Mouse (Mus musculus) liver, embryonic 12.5 days (tissue): Measurements from ENCODE around the gene Syp. TPM values are rescaled to one million over a fixed set of nuclear protein-coding genes. Genes with fewer than 3 reads are reported as not detected.

Source experiments
- ATAC-seq: fragments of 200-750 bp; cut with Nextera tagmentation; 2 replicates; pipeline ENCODE4 v1.8.0; 2017; ENCODE audit warnings: moderate number of reproducible peaks, mild to moderate bottlenecking, moderate library complexity
- H3K27ac ChIP-seq: fragments of 300-500 bp; sonication (generic); 2 replicates; pipeline ENCODE4 v1.5.1; 2016; ENCODE audit warnings: mild to moderate bottlenecking
- H3K27me3 ChIP-seq: fragments of 300-500 bp; sonication (generic); replicated peaks from 2 replicates; pipeline ENCODE4 v1.6.1; 2016; ENCODE audit warnings: mild to moderate bottlenecking, moderate library complexity
- H3K36me3 ChIP-seq: fragments of 300-500 bp; sonication (generic); 2 replicates; pipeline ENCODE4 v1.6.1; 2016; ENCODE audit warnings: mild to moderate bottlenecking, moderate library complexity
- H3K4me1 ChIP-seq: fragments of 300-500 bp; sonication (generic); 2 replicates; pipeline ENCODE4 v1.6.1; 2016
- H3K4me2 ChIP-seq: fragments of 300-500 bp; sonication (generic); 2 replicates; pipeline ENCODE4 v1.6.1; 2016; ENCODE audit warnings: mild to moderate bottlenecking, moderate library complexity
- H3K4me3 ChIP-seq: fragments of 300-500 bp; sonication (generic); 2 replicates; pipeline ENCODE4 v1.5.1; 2016; ENCODE audit warnings: mild to moderate bottlenecking, moderate library complexity
- H3K9ac ChIP-seq: fragments of 300-500 bp; sonication (generic); 2 replicates; pipeline ENCODE4 v1.6.1; 2016; ENCODE audit warnings: mild to moderate bottlenecking, moderate library complexity
- H3K9me3 ChIP-seq: fragments of 300-500 bp; sonication (generic); replicated peaks from 2 replicates; pipeline ENCODE4 v1.6.1; 2016; ENCODE audit warnings: mild to moderate bottlenecking, moderate library complexity
- WGBS: fragments of 180-500 bp; shearing (Covaris S2); methylation state at CpG from one replicate; pipeline ENCODE4 v1.1.7; 2016; ENCODE audit not compliant: insufficient replicate concordance; 5-methylcytosine and 5-hydroxymethylcytosine counted together
- polyA plus RNA-seq: library from polyadenylated mRNA; unstranded; fragments of >200 nt; fragmentation: Nextera tagmentation; extraction: Ambion mirVana; gene quantifications from 2 replicates; pipeline ENCODE4 v1.2.1, GENCODE M21; 2016

The Syp gene
- polyA plus RNA-seq, 1 experiment from 2014 or later = 0.76 TPM

- no peak for ATAC-seq
- WGBS = 69% methylated on average over 21 of the region's 21 CpGs
Measured at GRCm38 (mm10) chrX:7665739-7666502, 27.6 kb downstream of the Syp start.

DNA sequence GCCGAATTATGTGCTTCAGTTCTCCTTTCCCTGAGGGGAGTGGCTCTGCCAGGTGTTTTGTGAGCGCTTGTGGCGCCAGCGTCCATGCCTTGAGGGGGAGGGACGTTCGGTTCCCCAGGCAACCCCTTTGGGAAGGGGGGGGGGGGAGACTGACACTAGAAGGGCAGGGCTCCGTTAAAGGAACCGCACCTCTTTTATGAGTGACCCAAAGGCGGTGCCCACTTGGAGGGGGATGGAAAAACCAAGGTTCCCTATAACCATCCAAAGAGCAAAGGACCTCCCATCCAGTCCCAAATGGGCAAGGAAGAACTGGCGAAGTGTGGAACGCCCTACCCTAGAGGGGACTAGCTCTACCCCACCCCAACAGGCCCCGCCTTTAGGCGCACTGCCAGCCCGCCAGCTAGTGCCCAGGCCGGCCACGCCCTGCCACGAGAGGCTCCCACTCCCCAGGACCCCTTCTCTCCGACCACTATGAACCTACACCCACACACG is 32.2 kb downstream of the Syp start:
- Histone ChIP-seq H3K27ac (no peak overlapping the region), H3K9me3 (no peaks in the 10 kb centered on the region), H3K27me3 (no peaks in the 10 kb centered on the region), H3K9ac (peak overlapping the region; percentile 53), H3K4me1 (peaks cover 28% of the 10 kb centered on the region), H3K4me2 (peak overlapping the region; percentile 74), H3K4me3 (peak overlapping the region; percentile 55), H3K36me3 (peaks cover 7% of the 10 kb centered on the region)
- ATAC-seq = peak; percentile 71
- 18% methylated on average over 17 of the region's 19 CpGs for WGBS

More at GRCm38 (mm10) chrX:7665739-7666502, 27.6 kb downstream of the Syp start:
- Histone ChIP-seq H3K9me3 (no peaks in the 10 kb centered on the region), H3K4me1 (peaks cover 13% of the 10 kb centered on the region), H3K9ac (no peak overlapping the region), H3K4me3 (no peak overlapping the region), H3K27me3 (no peaks in the 10 kb centered on the region), H3K27ac (no peak overlapping the region), H3K4me2 (no peak overlapping the region), H3K36me3 (peaks cover 12% of the 10 kb centered on the region)

DNA sequence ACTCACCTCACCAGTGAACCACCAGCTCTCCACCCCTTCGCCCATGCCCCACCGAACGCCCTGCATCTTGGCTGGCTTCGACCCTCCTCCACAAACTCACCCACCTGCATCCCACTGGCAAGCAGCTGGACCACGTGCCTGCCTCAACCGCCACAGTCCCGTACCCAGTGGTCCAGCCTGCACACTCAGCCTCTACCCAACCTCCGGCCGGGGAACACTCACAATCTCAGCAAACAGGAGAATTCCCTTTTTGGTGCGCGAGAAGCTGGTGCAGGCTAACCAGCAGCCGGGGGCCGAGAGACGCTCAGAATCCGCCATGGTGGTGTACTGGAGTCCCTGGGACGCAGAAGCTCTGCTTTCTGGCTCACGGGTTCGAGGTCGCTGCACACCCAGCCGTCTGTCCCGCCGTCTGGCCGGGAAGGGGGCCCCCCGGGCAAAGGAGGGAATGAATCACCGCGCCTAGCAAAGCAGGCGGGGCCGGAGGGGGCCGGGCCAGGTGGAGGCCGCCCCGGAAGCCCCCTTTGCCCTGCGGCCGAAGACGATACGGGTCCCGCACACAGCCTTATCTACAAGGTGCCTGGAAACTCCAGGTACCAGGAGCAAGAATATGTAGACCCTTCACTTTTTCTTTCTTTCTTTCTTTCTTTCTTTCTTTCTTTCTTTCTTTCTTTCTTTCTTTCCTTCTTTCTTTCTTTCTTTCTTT is 32.8 kb downstream of the Syp start, which contains the start of gene Plp2:
Gene Plp2, minus strand, starts transcription at position 470 of the 703 bp plus-strand sequence.
- H3K4me1 ChIP-seq = peaks cover 28% of the 10 kb centered on the region
- peak; percentile 35 for ATAC-seq
- H3K27ac ChIP-seq = 0 out of 2 replicates have a peak within 1 kb of the TSS, but pooled peaks have one; percentile 6
- H3K9me3 ChIP-seq = no peaks in the 10 kb centered on the region
- WGBS = 10% methylated on average over 33 of the region's 36 CpGs
- H3K9ac ChIP-seq = peak within 1 kb of the TSS; percentile 53
- peak within 1 kb of the TSS; percentile 74 for H3K4me2 ChIP-seq
- no peaks in the 10 kb centered on the region for H3K27me3 ChIP-seq
- H3K4me3 ChIP-seq = peak within 1 kb of the TSS; percentile 55
- peaks cover 7% of the 10 kb centered on the region for H3K36me3 ChIP-seq

DNA sequence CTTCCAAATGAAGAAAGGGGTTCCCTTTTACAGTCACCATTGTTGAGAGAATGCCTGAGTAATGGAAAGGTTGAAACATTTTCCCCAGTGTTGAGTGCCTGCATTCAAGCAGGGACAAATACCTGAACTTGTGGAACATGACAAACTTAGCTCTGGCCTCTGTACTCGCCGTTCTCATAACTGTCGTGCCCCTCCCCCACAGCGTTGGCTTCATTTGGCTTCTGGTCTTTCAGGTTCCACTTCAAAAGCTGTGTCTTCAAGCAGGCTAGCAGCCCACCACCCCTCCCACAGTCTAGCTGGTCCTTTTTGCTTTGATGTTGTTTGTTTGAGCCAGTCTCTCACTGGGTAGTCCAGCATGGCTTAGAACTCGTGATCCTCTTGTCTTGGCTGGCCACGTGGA is 34.5 kb downstream of the Syp start:
- Histone ChIP-seq H3K4me1 (peaks cover 28% of the 10 kb centered on the region), H3K9me3 (no peaks in the 10 kb centered on the region), H3K36me3 (0 out of 2 replicates have a peak, but pooled peaks cover 3% of the 10 kb centered on the region), H3K4me3 (no peak overlapping the region), H3K27ac (no peak overlapping the region), H3K9ac (no peak overlapping the region), H3K27me3 (no peaks in the 10 kb centered on the region), H3K4me2 (no peak overlapping the region)
- no peak for ATAC-seq
- WGBS = 30% methylated on average over 6 of the region's 6 CpGs

GRCm38 (mm10) chrX:7673578-7674281 is 35.5 kb downstream of the Syp start:
- peak overlapping the region; percentile 12; the same call in 1 of the 2 replicates for H3K27ac ChIP-seq
- WGBS = 25% methylated on average over 12 of the region's 12 CpGs
- peak; percentile 44; the same call in 1 of the 2 replicates for ATAC-seq
- H3K4me1 ChIP-seq = peaks cover 28% of the 10 kb centered on the region
- no peaks in the 10 kb centered on the region for H3K27me3 ChIP-seq
- H3K4me2 ChIP-seq = peak overlapping the region; percentile 67
- 0 out of 2 replicates have a peak, but pooled peaks cover 1% of the 10 kb centered on the region for H3K36me3 ChIP-seq
- peak overlapping the region; percentile 41 for H3K4me3 ChIP-seq
- peak overlapping the region; percentile 50; the same call in 1 of the 2 replicates for H3K9ac ChIP-seq
- H3K9me3 ChIP-seq = no peaks in the 10 kb centered on the region

DNA sequence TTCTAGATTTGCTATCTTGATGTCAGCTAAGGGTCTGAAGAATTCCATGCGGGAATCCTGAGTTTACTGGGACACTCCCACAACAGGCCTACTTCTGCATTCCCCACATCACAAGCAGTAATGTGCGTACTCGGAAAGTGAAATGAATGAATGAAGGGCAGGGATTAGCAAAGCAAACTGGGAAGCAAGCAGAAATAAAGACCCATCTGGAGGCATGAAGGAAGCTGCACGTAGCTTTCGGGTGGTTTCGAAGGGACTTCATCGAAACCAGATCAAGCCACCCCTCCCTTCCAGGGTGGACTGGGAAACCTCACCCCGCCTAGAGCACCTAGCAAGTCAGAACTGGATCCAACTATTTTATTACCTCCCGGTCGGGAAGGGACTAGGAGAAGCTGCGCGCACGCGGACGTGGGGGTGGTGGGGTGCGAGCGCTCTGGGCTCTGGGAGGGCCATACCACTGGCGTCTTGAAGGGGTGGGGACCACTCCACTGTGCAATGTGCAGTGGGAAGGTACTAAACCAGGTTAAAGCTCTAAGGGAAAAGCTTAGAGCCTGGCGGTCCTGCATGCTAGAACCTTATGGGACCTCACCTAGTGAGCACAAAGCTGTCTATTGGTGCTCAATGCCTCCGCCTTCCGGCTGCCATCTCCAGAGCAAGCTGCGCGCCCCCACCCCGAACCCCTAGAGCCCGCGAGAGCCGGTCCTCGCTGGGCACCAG is 36.2 kb downstream of the Syp start:
- no peaks in the 10 kb centered on the region for H3K36me3 ChIP-seq
- H3K4me2 ChIP-seq = peak overlapping the region; percentile 67
- peak; percentile 27; the same call in 1 of the 2 replicates for ATAC-seq
- H3K4me1 ChIP-seq = peaks cover 31% of the 10 kb centered on the region
- H3K27me3 ChIP-seq = no peaks in the 10 kb centered on the region
- peak overlapping the region; percentile 12; the same call in 1 of the 2 replicates for H3K27ac ChIP-seq
- no peaks in the 10 kb centered on the region for H3K9me3 ChIP-seq
- H3K9ac ChIP-seq = peak overlapping the region; percentile 50
- WGBS = 16% methylated on average over 27 of the region's 28 CpGs
- H3K4me3 ChIP-seq = peak overlapping the region; percentile 41

DNA sequence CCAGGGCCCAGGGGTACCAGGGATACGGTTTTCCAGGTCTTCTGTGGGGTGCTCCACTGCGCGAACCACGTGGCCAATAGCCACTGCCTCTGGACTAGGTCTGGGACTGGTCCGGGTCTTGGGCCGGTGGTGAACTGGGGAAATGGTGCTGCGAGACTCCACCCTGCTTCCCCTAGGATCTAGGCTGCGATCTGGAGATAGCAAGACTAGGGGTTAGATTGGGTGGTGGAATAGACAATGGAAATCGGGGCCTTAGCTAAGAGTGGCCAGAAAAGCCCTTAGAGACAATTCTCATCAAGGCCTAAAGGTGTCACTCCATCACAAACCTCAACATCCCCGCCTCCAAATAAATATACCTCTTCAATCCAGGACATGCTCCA is 36.7 kb downstream of the Syp start:
- Histone ChIP-seq H3K36me3 (no peaks in the 10 kb centered on the region), H3K9me3 (no peaks in the 10 kb centered on the region), H3K4me1 (peaks cover 29% of the 10 kb centered on the region), H3K4me2 (peak overlapping the region; percentile 67), H3K4me3 (peak overlapping the region; percentile 41), H3K27me3 (no peaks in the 10 kb centered on the region), H3K9ac (peak overlapping the region; percentile 50; the same call in 1 of the 2 replicates), H3K27ac (no peak overlapping the region)
- 15% methylated on average over 10 of the region's 10 CpGs for WGBS
- ATAC-seq = no peak

- Histone ChIP-seq H3K4me2 (no peak overlapping the region), H3K4me3 (no peak overlapping the region), H3K9ac (no peak overlapping the region), H3K9me3 (no peaks in the 10 kb centered on the region), H3K27ac (no peak overlapping the region), H3K36me3 (no peaks in the 10 kb centered on the region), H3K27me3 (no peaks in the 10 kb centered on the region; the same call in 1 of the 2 replicates), H3K4me1 (peaks cover 11% of the 10 kb centered on the region; the same call in 1 of the 2 replicates)
- no peak for ATAC-seq
- whole genome bisulfite sequencing = 32% methylated on average over 3 of the region's 3 CpGs
Measured at GRCm38 (mm10) chrX:7678986-7679385, 40.7 kb downstream of the Syp start.

- Histone ChIP-seq H3K4me2 (peak overlapping the region; percentile 58), H3K9me3 (no peaks in the 10 kb centered on the region), H3K36me3 (no peaks in the 10 kb centered on the region), H3K4me3 (peak overlapping the region; percentile 27), H3K4me1 (0 out of 2 replicates have a peak, but pooled peaks cover 8% of the 10 kb centered on the region), H3K27me3 (no peaks in the 10 kb centered on the region; the same call in 1 of the 2 replicates), H3K27ac (no peak overlapping the region), H3K9ac (no peak overlapping the region)
- WGBS = 9% methylated on average over 27 of the region's 27 CpGs
- peak; percentile 93 for ATAC-seq
Measured at GRCm38 (mm10) chrX:7679405-7680056, 41.3 kb downstream of the Syp start.

- Histone ChIP-seq H3K4me3 (peak overlapping the region; percentile 27; the same call in 1 of the 2 replicates), H3K9ac (no peak overlapping the region), H3K4me1 (0 out of 2 replicates have a peak, but pooled peaks cover 4% of the 10 kb centered on the region), H3K36me3 (no peaks in the 10 kb centered on the region), H3K27ac (no peak overlapping the region), H3K27me3 (no peaks in the 10 kb centered on the region; the same call in 1 of the 2 replicates), H3K4me2 (peak overlapping the region; percentile 58), H3K9me3 (no peaks in the 10 kb centered on the region)
- ATAC-seq = peak; percentile 30; the same call in 1 of the 2 replicates
- 21% methylated on average over 12 of the region's 12 CpGs for WGBS
Measured at GRCm38 (mm10) chrX:7680057-7680412, 41.8 kb downstream of the Syp start.
